Mouse (Mus musculus): Measurements from ENCODE around the gene Rab3c. TPM values are rescaled to one million over a fixed set of nuclear protein-coding genes. Genes with fewer than 3 reads are reported as not detected.

Rab3c gene
- polyA plus RNA-seq, 1 experiment from 2014 or later: 0.08 TPM

DNA sequence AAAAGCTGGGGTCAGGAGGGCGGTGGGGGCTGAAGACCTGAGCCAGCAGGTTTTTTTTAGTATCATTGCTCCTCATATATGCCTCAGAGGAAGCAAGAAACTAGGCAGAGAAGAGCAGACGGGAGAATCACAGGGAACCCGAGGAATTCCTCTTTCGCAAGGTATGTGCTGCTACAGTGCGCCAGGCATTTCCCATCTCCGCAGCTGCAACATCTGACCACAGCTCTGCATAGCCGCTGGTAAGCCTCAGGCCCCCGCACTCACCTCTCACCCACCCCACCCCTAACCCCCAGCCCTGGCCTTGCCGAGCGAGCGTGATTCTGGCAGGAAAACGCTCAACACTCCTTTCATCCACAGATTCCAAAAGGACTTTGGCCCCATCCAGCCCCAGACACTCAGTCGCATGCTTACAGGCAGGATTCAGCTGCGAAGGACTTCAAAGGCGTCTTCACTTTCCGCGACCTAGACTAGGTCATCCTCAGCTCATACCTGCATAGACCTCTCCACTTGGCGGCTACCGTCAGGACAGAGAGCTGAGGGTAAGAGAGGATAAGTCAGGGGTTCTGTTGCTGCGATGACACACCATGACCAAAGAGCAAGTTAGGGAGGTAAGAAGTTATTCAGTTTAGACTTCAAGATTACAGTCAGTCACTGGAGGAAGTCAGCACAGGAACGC, 274.6 kb downstream of the Rab3c start:
- Histone ChIP-seq H3K4me1 (ENCODE audit: control insufficient read depth, low read depth, low read length) (no peaks in the 10 kb centered on the region), H3K4me3 (ENCODE audit: low read depth, low read length) (no peak overlapping the region), H3K27ac (ENCODE audit: low read length) (no peak overlapping the region), H3K4me2 (ENCODE audit: low read depth, low read length) (no peak overlapping the region), H3K36me3 (ENCODE audit: control insufficient read depth, insufficient read depth) (no peaks in the 10 kb centered on the region), H3K9ac (ENCODE audit: low read depth, low read length) (no peak overlapping the region), H3K9me3 (replicated peaks; ENCODE audit: control insufficient read depth, low read length) (no peaks in the 10 kb centered on the region), H3K27me3 (ENCODE audit: control insufficient read depth, insufficient read depth, low read depth, low read length) (no peaks in the 10 kb centered on the region)
- 26% methylated on average over 21 of the region's 21 CpGs for WGBS (ENCODE audit: insufficient replicate concordance)
- no peak for ATAC-seq (ENCODE audit: low read depth)

Other genes starting within 250 kb of the Rab3c start
- 3.3 and 3.6 TPM in 2 replicates for gene Gapt, start 76.2 kb upstream of the Rab3c start, polyA plus RNA-seq (2015; fragmentation: Nextera tagmentation; extraction: Ambion mirVana)
- 10.8 and 11.9 TPM in 2 replicates for gene Plk2, start 114.0 kb upstream of the Rab3c start, polyA plus RNA-seq (2015; fragmentation: Nextera tagmentation; extraction: Ambion mirVana)

Measured in liver, embryonic 16.5 days (tissue).